Mouse (Mus musculus): ENCODE results near the gene Hoxc8. TPM values are rescaled to one million over a fixed set of nuclear protein-coding genes. Genes with fewer than 3 reads are reported as not detected.

The Hoxc8 gene
- total and polyA plus RNA-seq, 3 experiments: 0.31 to 1.7 TPM; not detected in 1

DNA sequence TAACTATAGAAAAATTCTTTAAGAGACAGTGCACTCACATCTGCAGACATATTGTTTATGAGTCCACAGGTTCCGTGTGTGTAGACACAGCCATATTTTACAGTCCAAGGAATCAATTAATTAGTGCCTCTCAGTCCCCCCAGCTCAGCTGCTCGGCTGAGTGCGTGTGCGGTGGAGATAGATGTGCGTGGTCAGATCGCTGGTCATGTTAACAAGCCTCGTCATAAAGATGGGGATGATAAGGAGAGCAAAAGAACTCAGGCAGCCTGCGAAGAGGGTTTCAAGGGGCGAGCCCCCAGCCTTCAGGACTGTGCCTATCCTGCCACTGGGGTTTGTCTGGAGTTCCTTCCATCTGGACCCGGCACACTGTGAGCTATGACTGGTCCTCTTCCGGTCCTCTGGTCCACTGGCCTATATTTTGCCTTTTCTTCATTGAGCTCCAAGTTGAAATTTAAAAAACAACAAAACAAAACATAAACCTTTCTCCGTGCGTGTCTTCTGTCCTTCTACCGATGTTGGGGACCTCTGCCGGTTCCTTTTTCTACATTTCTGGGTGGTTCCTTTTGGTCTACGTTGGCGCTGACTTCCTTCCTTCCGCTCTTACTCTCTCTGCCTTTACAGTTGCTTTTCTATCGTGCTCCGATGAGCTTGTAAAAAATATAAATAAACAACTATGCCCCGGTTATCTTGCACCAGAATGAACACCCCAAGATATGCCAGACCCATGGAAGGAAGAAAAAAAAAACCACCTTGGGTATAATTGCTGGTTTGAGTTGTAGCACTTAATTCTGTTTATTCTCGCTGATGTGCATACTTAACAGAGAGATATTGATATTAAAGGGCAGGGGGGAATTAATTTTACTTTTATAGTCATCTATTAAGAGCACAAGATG, 45.0 kb upstream of the Hoxc8 start (continued):
- TF ChIP-seq TBP (IDR thresholded peaks at IDR 0.05; ENCODE audit: low read depth, low read length): peak; percentile 93
- TF ChIP-seq MXI1 (IDR thresholded peaks at IDR 0.05; ENCODE audit: low read depth, low read length): peak; percentile 67; the same call in 1 of the 2 replicates
- TF ChIP-seq UBTF (IDR thresholded peaks at IDR 0.05; ENCODE audit: borderline replicate concordance, insufficient read depth, low read depth, low read length): no peak
- peak in 1 of 3 experiments; percentile 9; a peak in 1 of 6 replicates for TF ChIP-seq CTCF (IDR thresholded peaks at IDR 0.05 in 2 of 3, conservative IDR thresholded peaks at IDR 0.05 in 1 of 3; ENCODE audit: control insufficient read depth in 1 of 3, insufficient read depth in 1 of 3, low read depth in 2 of 3, low read length in 3 of 3, poor library complexity in 1 of 3, severe bottlenecking in 1 of 3)
- 0 out of 2 replicates have a peak, but pooled peaks have one; percentile 28 for TF ChIP-seq MYB (IDR thresholded peaks at IDR 0.05; ENCODE audit: low read depth, low read length)
- no peak for TF ChIP-seq USF1 (IDR thresholded peaks at IDR 0.05; ENCODE audit: low read depth, low read length)
- no peak for TF ChIP-seq MAFK (IDR thresholded peaks at IDR 0.05; ENCODE audit: borderline replicate concordance, low read depth, low read length)
- TF ChIP-seq NRF1 (IDR thresholded peaks at IDR 0.05; ENCODE audit: insufficient read depth, low read depth, low read length, poor library complexity, severe bottlenecking): no peak
- no peak for TF ChIP-seq CHD2 (IDR thresholded peaks at IDR 0.05; ENCODE audit: low read length)
- TF ChIP-seq ZKSCAN1 (IDR thresholded peaks at IDR 0.05; ENCODE audit: low read depth, low read length): peak; percentile 14; the same call in 1 of the 2 replicates
- TF ChIP-seq BHLHE40 (IDR thresholded peaks at IDR 0.05; ENCODE audit: borderline replicate concordance, low read depth, low read length): peak; percentile 14; the same call in 1 of the 2 replicates
- TF ChIP-seq MAX (IDR thresholded peaks at IDR 0.05; ENCODE audit: low read length): peak; percentile 15
- peak; percentile 79 for TF ChIP-seq HCFC1 (IDR thresholded peaks at IDR 0.05; ENCODE audit: low read depth, low read length)
- TF ChIP-seq KAT2A (conservative IDR thresholded peaks at IDR 0.05; ENCODE audit: low read depth, low read length): no peak
- TF ChIP-seq MYC (IDR thresholded peaks at IDR 0.05; ENCODE audit: low read depth, low read length): peak; percentile 41; the same call in 1 of the 2 replicates
- peak; percentile 82 for TF ChIP-seq NELFE (IDR thresholded peaks at IDR 0.05; ENCODE audit: low read depth, low read length)
- peak; percentile 91 for TF ChIP-seq POLR2AphosphoS2 (IDR thresholded peaks at IDR 0.05; ENCODE audit: low read length)
- TF ChIP-seq JUND (IDR thresholded peaks at IDR 0.05; ENCODE audit: low read depth, low read length): no peak
- peak; percentile 73 for TF ChIP-seq SIN3A (IDR thresholded peaks at IDR 0.05; ENCODE audit: low read length)
- TF ChIP-seq USF2 (IDR thresholded peaks at IDR 0.05; ENCODE audit: borderline replicate concordance in 1 of 2, insufficient read depth in 1 of 2, low read depth in 1 of 2, low read length in 2 of 2): no peak
- TF ChIP-seq ZNF384 (IDR thresholded peaks at IDR 0.05; ENCODE audit: low read depth, low read length): peak; percentile 90
- peak; percentile 39 to 74 for TF ChIP-seq EP300 (IDR thresholded peaks at IDR 0.05; ENCODE audit: low read depth in 1 of 2, low read length in 2 of 2)
